Mouse (Mus musculus): ENCODE data around the gene Lyz1. TPM values are rescaled to one million over a fixed set of nuclear protein-coding genes. Genes with fewer than 3 reads are reported as not detected.
A peak's percentile ranks its signal among the peaks of the same experiment; 100 is the strongest.

Gene Lyz1
- polyA plus RNA-seq (2015; fragmentation: Nextera tagmentation; extraction: Ambion mirVana) = 7.7 and 9.6 TPM in 2 replicates

DNA sequence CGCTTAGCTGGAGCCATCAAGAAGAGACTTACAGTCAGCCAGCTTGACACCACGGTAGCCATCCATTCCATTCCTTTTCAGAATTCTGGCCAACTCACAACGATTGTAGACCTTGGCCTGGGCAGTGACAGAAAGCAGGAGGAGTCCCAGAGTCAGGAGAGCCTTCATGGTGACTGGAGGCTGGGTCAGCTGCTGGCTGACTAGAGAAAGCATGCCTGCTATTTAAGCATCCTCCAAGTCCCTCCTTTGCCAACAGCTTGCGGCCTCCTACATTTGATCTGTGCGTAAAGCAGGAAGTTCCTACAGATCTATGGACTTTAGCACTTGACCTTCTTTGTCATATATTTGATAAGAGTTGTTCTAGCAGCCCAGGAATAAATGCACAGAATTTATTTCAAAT lies at the start of gene Lyz1:
TSS of gene Lyz1 (minus strand) at position 198 of the 400 bp plus-strand sequence.
- no peaks in the 10 kb centered on the region for H3K9me3 ChIP-seq (ENCODE audit: control insufficient read depth)
- 47% methylated on average over 5 of the region's 5 CpGs for WGBS
- no peaks in the 10 kb centered on the region for H3K27me3 ChIP-seq (replicated peaks; ENCODE audit: control insufficient read depth, insufficient read depth, low read length)
- peak; percentile 47; the same call in 1 of the 2 replicates for ATAC-seq
- no peak within 1 kb of the TSS for H3K27ac ChIP-seq (ENCODE audit: low read depth, low read length)
- no peak within 1 kb of the TSS for H3K4me3 ChIP-seq (ENCODE audit: low read depth, low read length)
- H3K9ac ChIP-seq (ENCODE audit: low read depth, low read length) = no peak within 1 kb of the TSS
- no peak for TF ChIP-seq CTCF (IDR thresholded peaks at IDR 0.05; ENCODE audit: low read depth)
- no peaks in the 10 kb centered on the region for H3K36me3 ChIP-seq (ENCODE audit: control insufficient read depth, insufficient read depth)
- no peak within 1 kb of the TSS for H3K4me2 ChIP-seq (replicated peaks; ENCODE audit: low read depth)
- H3K4me1 ChIP-seq (replicated peaks; ENCODE audit: control insufficient read depth, insufficient read depth, low read length) = no peaks in the 10 kb centered on the region

GRCm38 (mm10) chr10:117342406-117342805 lies 49.7 kb upstream of the Lyz1 start:
- no peak overlapping the region for H3K27ac ChIP-seq (ENCODE audit: low read depth, low read length)
- H3K9me3 ChIP-seq (ENCODE audit: control insufficient read depth) = no peaks in the 10 kb centered on the region
- H3K27me3 ChIP-seq (replicated peaks; ENCODE audit: control insufficient read depth, insufficient read depth, low read length) = no peaks in the 10 kb centered on the region
- no peak overlapping the region for H3K4me3 ChIP-seq (ENCODE audit: low read depth, low read length)
- peaks cover 5% of the 10 kb centered on the region; the same call in 1 of the 2 replicates for H3K36me3 ChIP-seq (ENCODE audit: control insufficient read depth, insufficient read depth)
- ATAC-seq = no peak
- TF ChIP-seq CTCF (IDR thresholded peaks at IDR 0.05; ENCODE audit: low read depth) = no peak
- H3K4me2 ChIP-seq (replicated peaks; ENCODE audit: low read depth) = no peak overlapping the region
- H3K4me1 ChIP-seq (replicated peaks; ENCODE audit: control insufficient read depth, insufficient read depth, low read length) = 0 out of 2 replicates have a peak, but pooled peaks cover 6% of the 10 kb centered on the region
- WGBS = 73% methylated on average over 2 of the region's 2 CpGs
- H3K9ac ChIP-seq (ENCODE audit: low read depth, low read length) = no peak overlapping the region

DNA sequence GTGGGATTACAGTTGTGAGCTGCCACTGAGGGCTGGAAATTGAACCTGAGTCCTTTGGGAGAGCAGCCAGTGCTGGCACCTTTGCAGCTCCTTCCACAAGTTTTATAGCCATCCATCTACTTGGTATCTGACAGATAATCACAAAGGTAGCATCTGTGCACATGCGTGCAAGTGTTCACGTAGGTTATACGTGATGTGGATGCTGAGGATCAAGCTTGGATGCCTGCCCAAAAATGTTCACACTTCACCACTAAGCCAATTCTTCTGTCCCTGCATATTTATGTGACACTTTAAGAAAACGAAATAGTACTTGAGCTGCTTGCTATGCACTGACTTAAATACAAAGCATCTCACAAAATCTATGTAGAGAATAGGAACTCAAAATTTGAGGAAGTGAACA lies 48.4 kb upstream of the Lyz1 start:
- 76% methylated on average over 4 of the region's 4 CpGs for WGBS
- Histone ChIP-seq H3K4me1 (replicated peaks; ENCODE audit: control insufficient read depth, insufficient read depth, low read length) (0 out of 2 replicates have a peak, but pooled peaks cover 6% of the 10 kb centered on the region), H3K36me3 (ENCODE audit: control insufficient read depth, insufficient read depth) (no peaks in the 10 kb centered on the region), H3K4me2 (replicated peaks; ENCODE audit: low read depth) (no peak overlapping the region), H3K9me3 (ENCODE audit: control insufficient read depth) (no peaks in the 10 kb centered on the region), H3K9ac (ENCODE audit: low read depth, low read length) (no peak overlapping the region), H3K27ac (ENCODE audit: low read depth, low read length) (no peak overlapping the region), H3K27me3 (replicated peaks; ENCODE audit: control insufficient read depth, insufficient read depth, low read length) (no peaks in the 10 kb centered on the region), H3K4me3 (ENCODE audit: low read depth, low read length) (no peak overlapping the region)
- TF ChIP-seq CTCF (IDR thresholded peaks at IDR 0.05; ENCODE audit: low read depth) = no peak
- no peak for ATAC-seq

DNA sequence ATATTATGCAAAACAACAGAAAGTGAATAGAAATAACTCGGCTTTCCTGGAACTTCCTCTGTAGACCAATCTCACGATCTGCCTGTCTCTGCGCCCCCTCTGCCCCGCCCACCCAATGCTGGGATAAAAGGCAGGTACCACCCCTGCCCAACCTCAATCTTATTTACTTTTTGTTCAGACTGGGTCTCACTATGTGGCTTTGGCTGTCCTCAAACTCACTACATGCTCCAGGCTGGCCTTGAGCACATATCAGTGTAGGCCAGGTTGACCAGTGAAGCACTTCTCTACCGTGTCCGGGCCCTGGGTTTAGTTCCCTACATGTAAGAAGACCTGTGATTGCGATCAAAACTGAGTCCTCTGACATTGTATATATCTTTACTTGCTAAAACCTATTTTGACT lies 46.6 kb upstream of the Lyz1 start:
- no peak overlapping the region for H3K9ac ChIP-seq (ENCODE audit: low read depth, low read length)
- WGBS = 83% methylated on average over 7 of the region's 7 CpGs
- H3K27ac ChIP-seq (ENCODE audit: low read depth, low read length) = no peak overlapping the region
- no peak overlapping the region for H3K4me3 ChIP-seq (ENCODE audit: low read depth, low read length)
- ATAC-seq = no peak
- no peaks in the 10 kb centered on the region for H3K9me3 ChIP-seq (ENCODE audit: control insufficient read depth)
- no peaks in the 10 kb centered on the region for H3K27me3 ChIP-seq (replicated peaks; ENCODE audit: control insufficient read depth, insufficient read depth, low read length)
- no peak for TF ChIP-seq CTCF (IDR thresholded peaks at IDR 0.05; ENCODE audit: low read depth)
- 0 out of 2 replicates have a peak, but pooled peaks cover 6% of the 10 kb centered on the region for H3K4me1 ChIP-seq (replicated peaks; ENCODE audit: control insufficient read depth, insufficient read depth, low read length)
- H3K4me2 ChIP-seq (replicated peaks; ENCODE audit: low read depth) = no peak overlapping the region
- H3K36me3 ChIP-seq (ENCODE audit: control insufficient read depth, insufficient read depth) = no peaks in the 10 kb centered on the region

GRCm38 (mm10) chr10:117337946-117338345 lies 45.3 kb upstream of the Lyz1 start:
- Histone ChIP-seq H3K36me3 (ENCODE audit: control insufficient read depth, insufficient read depth) (no peaks in the 10 kb centered on the region), H3K27ac (ENCODE audit: low read depth, low read length) (no peak overlapping the region), H3K27me3 (replicated peaks; ENCODE audit: control insufficient read depth, insufficient read depth, low read length) (no peaks in the 10 kb centered on the region), H3K4me1 (replicated peaks; ENCODE audit: control insufficient read depth, insufficient read depth, low read length) (0 out of 2 replicates have a peak, but pooled peaks cover 1% of the 10 kb centered on the region), H3K4me3 (ENCODE audit: low read depth, low read length) (no peak overlapping the region), H3K9ac (ENCODE audit: low read depth, low read length) (no peak overlapping the region), H3K9me3 (ENCODE audit: control insufficient read depth) (no peaks in the 10 kb centered on the region), H3K4me2 (replicated peaks; ENCODE audit: low read depth) (no peak overlapping the region)
- peak; percentile 49 for TF ChIP-seq CTCF (IDR thresholded peaks at IDR 0.05; ENCODE audit: low read depth)
- ATAC-seq = no peak

DNA sequence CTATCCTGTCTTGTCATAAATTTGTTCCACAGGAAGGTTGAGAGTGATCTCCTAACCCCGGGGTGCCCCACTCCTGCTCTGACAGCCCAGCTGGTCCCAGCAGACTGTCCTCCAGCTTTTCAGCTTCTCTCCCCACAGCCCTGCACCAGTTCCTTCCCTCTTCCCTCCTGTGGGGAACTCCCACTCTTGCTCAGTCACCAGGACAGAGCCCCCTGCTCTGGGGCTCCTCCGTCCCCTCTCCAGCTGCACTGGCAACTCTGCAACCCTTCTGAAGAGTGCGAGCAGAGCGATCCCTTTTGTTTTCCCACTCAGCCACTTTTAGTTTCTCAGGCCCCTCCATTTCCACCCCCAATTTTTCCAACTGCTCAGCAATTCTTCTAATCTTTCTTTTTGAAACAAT lies 43.0 kb upstream of the Lyz1 start:
- ATAC-seq = no peak
- WGBS = 28% methylated on average over 4 of the region's 4 CpGs

DNA sequence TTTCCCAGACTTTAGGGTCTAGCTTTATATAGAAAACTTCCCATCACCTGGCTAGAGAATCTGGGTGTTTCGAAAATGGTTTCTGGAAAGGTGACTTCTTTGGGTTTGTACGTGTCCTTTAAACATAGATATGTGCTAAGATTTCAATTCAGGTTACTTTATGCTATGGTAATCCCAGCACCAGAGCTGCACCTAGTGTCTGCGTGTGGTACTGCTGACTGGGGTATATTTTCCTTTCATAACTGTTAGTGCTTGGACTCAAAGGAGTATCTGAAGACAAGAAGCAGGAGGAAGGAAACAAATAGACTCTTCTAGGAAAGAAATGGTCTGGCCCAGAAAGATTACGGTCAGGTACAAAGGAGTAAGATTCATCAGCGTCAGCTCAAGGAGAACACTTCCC lies 37.9 kb upstream of the Lyz1 start:
- H3K9me3 ChIP-seq (ENCODE audit: control insufficient read depth) = no peaks in the 10 kb centered on the region
- no peak overlapping the region for H3K4me2 ChIP-seq (replicated peaks; ENCODE audit: low read depth)
- peak; percentile 77 for TF ChIP-seq CTCF (IDR thresholded peaks at IDR 0.05; ENCODE audit: low read depth)
- H3K27me3 ChIP-seq (replicated peaks; ENCODE audit: control insufficient read depth, insufficient read depth, low read length) = no peaks in the 10 kb centered on the region
- ATAC-seq = no peak
- H3K27ac ChIP-seq (ENCODE audit: low read depth, low read length) = no peak overlapping the region
- H3K4me1 ChIP-seq (replicated peaks; ENCODE audit: control insufficient read depth, insufficient read depth, low read length) = no peaks in the 10 kb centered on the region
- H3K4me3 ChIP-seq (ENCODE audit: low read depth, low read length) = no peak overlapping the region
- no peak overlapping the region for H3K9ac ChIP-seq (ENCODE audit: low read depth, low read length)
- no peaks in the 10 kb centered on the region for H3K36me3 ChIP-seq (ENCODE audit: control insufficient read depth, insufficient read depth)
- 81% methylated on average over 5 of the region's 5 CpGs for WGBS

More for the DNA sequence above, 43.0 kb upstream of the Lyz1 start:
- Histone ChIP-seq H3K27ac (ENCODE audit: low read depth, low read length) (no peak overlapping the region), H3K9ac (ENCODE audit: low read depth, low read length) (no peak overlapping the region), H3K27me3 (replicated peaks; ENCODE audit: control insufficient read depth, insufficient read depth, low read length) (no peaks in the 10 kb centered on the region), H3K36me3 (ENCODE audit: control insufficient read depth, insufficient read depth) (no peaks in the 10 kb centered on the region), H3K4me3 (ENCODE audit: low read depth, low read length) (no peak overlapping the region), H3K4me2 (replicated peaks; ENCODE audit: low read depth) (no peak overlapping the region), H3K9me3 (ENCODE audit: control insufficient read depth) (no peaks in the 10 kb centered on the region), H3K4me1 (replicated peaks; ENCODE audit: control insufficient read depth, insufficient read depth, low read length) (no peaks in the 10 kb centered on the region)
- no peak for TF ChIP-seq CTCF (IDR thresholded peaks at IDR 0.05; ENCODE audit: low read depth)

Measured in intestine, postnatal 0 days (tissue).